In genomic region chr11:72224865-72225264, GRCm38 (mm10) we compare ENCODE assay signal across 9 mouse cellular contexts. TPM values are rescaled to one million over a fixed set of nuclear protein-coding genes. Genes with fewer than 3 reads are reported as not detected.
DNase-seq lines count a peak whose midpoint lies in the region; ATAC-seq lines count a peak whose summit lies in the region.
"Had no signal": no experiment of that assay in that cellular context is flagged by ENCODE, and none has a peak within 500 bp of the region (broad histone marks: within the 10 kb centered on the region; RNA-seq: fewer than 3 reads in every experiment).

No protein-coding gene starts in this region.

- H3K27ac ChIP-seq in forebrain, embryonic 11.5 days (ENCODE audit: low read depth, low read length): no peak overlapping the region
- no peak overlapping the region for H3K27ac ChIP-seq in forebrain, embryonic 15.5 days (replicated peaks)
- no peak overlapping the region for H3K27ac ChIP-seq in midbrain, embryonic 11.5 days (ENCODE audit: low read depth, low read length)

- no peaks in the 10 kb centered on the region for H3K9me3 ChIP-seq in forebrain, embryonic 11.5 days (ENCODE audit: control insufficient read depth, low read length)
- H3K9me3 ChIP-seq in forebrain, embryonic 15.5 days: no peaks in the 10 kb centered on the region
- H3K9me3 ChIP-seq in midbrain, embryonic 11.5 days (ENCODE audit: control insufficient read depth, low read length): no peaks in the 10 kb centered on the region

- no peak overlapping the region for H3K4me2 ChIP-seq in forebrain, embryonic 11.5 days (ENCODE audit: low read depth, low read length, severe bottlenecking)
- H3K4me2 ChIP-seq in forebrain, embryonic 15.5 days (replicated peaks): no peak overlapping the region
- H3K4me2 ChIP-seq in midbrain, embryonic 11.5 days: no peak overlapping the region

- no peak overlapping the region for H3K9ac ChIP-seq in forebrain, embryonic 11.5 days (ENCODE audit: low read length)
- no peak overlapping the region for H3K9ac ChIP-seq in forebrain, embryonic 15.5 days (replicated peaks)
- no peak overlapping the region for H3K9ac ChIP-seq in midbrain, embryonic 11.5 days (ENCODE audit: low read length)

- no peaks in the 10 kb centered on the region for H3K36me3 ChIP-seq in forebrain, embryonic 11.5 days (ENCODE audit: control insufficient read depth, insufficient read depth, low read length)
- no peaks in the 10 kb centered on the region for H3K36me3 ChIP-seq in forebrain, embryonic 15.5 days
- H3K36me3 ChIP-seq in midbrain, embryonic 11.5 days (ENCODE audit: control insufficient read depth, insufficient read depth, low read length): no peaks in the 10 kb centered on the region

- no peak overlapping the region for H3K4me3 ChIP-seq in forebrain, embryonic 11.5 days (ENCODE audit: low read depth, low read length)
- H3K4me3 ChIP-seq in forebrain, embryonic 15.5 days: no peak overlapping the region
- no peak overlapping the region for H3K4me3 ChIP-seq in midbrain, embryonic 11.5 days (ENCODE audit: low read depth, low read length)

- ATAC-seq in forebrain, embryonic 11.5 days (replicated peaks; ENCODE audit: low FRiP score): no peak
- no peak for ATAC-seq in forebrain, embryonic 15.5 days (replicated peaks)
- peak; percentile 50; the same call in 1 of the 2 replicates for ATAC-seq in midbrain, embryonic 11.5 days (ENCODE audit: low FRiP score)

- peak; percentile 85 for DNase-seq in forebrain, embryonic 11.5 days (ENCODE audit: low spot score)
- peak; percentile 64 for DNase-seq in adrenal gland, adult 2 months
- DNase-seq in embryo, embryonic 11 days: peak; percentile 79
- DNase-seq in heart, postnatal 4 days: peak; percentile 84
- DNase-seq in left cerebral cortex, adult 8-10 months (ENCODE audit: low spot score in 2 of 2): peak; percentile 50 to 76
- peak; percentile 97 for DNase-seq in midbrain, embryonic 11.5 days (ENCODE audit: low spot score, missing footprints)
- DNase-seq in skeletal muscle tissue, adult 2 months (ENCODE audit: low read depth, low spot score): peak; percentile 65

- H3K27me3 ChIP-seq in forebrain, embryonic 11.5 days (ENCODE audit: control insufficient read depth, insufficient read depth, low read length): no peaks in the 10 kb centered on the region
- no peaks in the 10 kb centered on the region for H3K27me3 ChIP-seq in forebrain, embryonic 15.5 days
- H3K27me3 ChIP-seq in midbrain, embryonic 11.5 days (ENCODE audit: control insufficient read depth, insufficient read depth, low read length): no peaks in the 10 kb centered on the region

- 0 out of 2 replicates have a peak, but pooled peaks cover 2% of the 10 kb centered on the region for H3K4me1 ChIP-seq in forebrain, embryonic 11.5 days (replicated peaks; ENCODE audit: control insufficient read depth, insufficient read depth, low read length)
- H3K4me1 ChIP-seq in forebrain, embryonic 15.5 days: peaks cover 8% of the 10 kb centered on the region; the same call in 1 of the 2 replicates
- H3K4me1 ChIP-seq in midbrain, embryonic 11.5 days (ENCODE audit: control insufficient read depth, insufficient read depth, low read length): peaks cover 2% of the 10 kb centered on the region; the same call in 1 of the 2 replicates

- 23% methylated on average over 5 of the region's 5 CpGs for WGBS in forebrain, embryonic 11.5 days
- 11% methylated on average over 5 of the region's 5 CpGs for WGBS in forebrain, embryonic 15.5 days
- 17% methylated on average over 5 of the region's 5 CpGs for WGBS in midbrain, embryonic 11.5 days

RNA-seq across cellular contexts. Expression of gene Med31, which starts 9.5 kb away (rescaled TPM):
- polyA plus RNA-seq in forebrain, embryonic 11.5 days (2014; fragmentation: Nextera tagmentation; extraction: Ambion mirVana): 47.3 and 48.7 TPM in 2 replicates
- polyA plus RNA-seq in forebrain, embryonic 15.5 days (2015; fragmentation: Nextera tagmentation; extraction: Ambion mirVana): 59.1 and 60.1 TPM in 2 replicates
- total RNA-seq in adrenal gland, adult 2 months (2021): 10 to 100 TPM in 1 of 2 experiments, 1 to 10 TPM in 1; 9.4 to 11.6 TPM
- 3.6 and 4.4 TPM in 2 replicates for polyA plus RNA-seq in adrenal gland, adult 2 months (2012; rRNA removed)
- 10 to 100 TPM; 12.0 to 12.5 TPM for total RNA-seq in heart, postnatal 4 days (2021)
- total RNA-seq in left cerebral cortex, adult 8-10 months (2022): 10 to 100 TPM; 14.4 to 17.8 (median 15.2) TPM
- 55.7 and 56.7 TPM in 2 replicates for polyA plus RNA-seq in midbrain, embryonic 11.5 days (2014; fragmentation: Nextera tagmentation; extraction: Ambion mirVana)

RNA-seq across cellular contexts. Expression of gene Txndc17, which starts 17.5 kb away (rescaled TPM):
- 147 and 156 TPM in 2 replicates for polyA plus RNA-seq in forebrain, embryonic 11.5 days (2014; fragmentation: Nextera tagmentation; extraction: Ambion mirVana)
- 132 and 138 TPM in 2 replicates for polyA plus RNA-seq in forebrain, embryonic 15.5 days (2015; fragmentation: Nextera tagmentation; extraction: Ambion mirVana)
- 10 to 100 TPM; 76.6 to 77.6 TPM for total RNA-seq in adrenal gland, adult 2 months (2021)
- 9.6 and 13.0 TPM in 2 replicates for polyA plus RNA-seq in adrenal gland, adult 2 months (2012; rRNA removed)
- total RNA-seq in heart, postnatal 4 days (2021): 10 to 100 TPM; 47.4 to 48.7 TPM
- 10 to 100 TPM; 24.9 to 37.3 (median 30.2) TPM for total RNA-seq in left cerebral cortex, adult 8-10 months (2022)
- 163 and 168 TPM in 2 replicates for polyA plus RNA-seq in midbrain, embryonic 11.5 days (2014; fragmentation: Nextera tagmentation; extraction: Ambion mirVana)

RNA-seq across cellular contexts. Expression of gene 4933427D14Rik, which starts 17.6 kb away (rescaled TPM):
- polyA plus RNA-seq in forebrain, embryonic 11.5 days (2014; fragmentation: Nextera tagmentation; extraction: Ambion mirVana): 18.7 and 19.2 TPM in 2 replicates
- 22.8 and 23.5 TPM in 2 replicates for polyA plus RNA-seq in forebrain, embryonic 15.5 days (2015; fragmentation: Nextera tagmentation; extraction: Ambion mirVana)
- 1 to 10 TPM; 6.0 to 6.4 TPM for total RNA-seq in adrenal gland, adult 2 months (2021)
- 3.1 and 3.3 TPM in 2 replicates for polyA plus RNA-seq in adrenal gland, adult 2 months (2012; rRNA removed)
- 1 to 10 TPM; 6.0 to 7.4 TPM for total RNA-seq in heart, postnatal 4 days (2021)
- 10 to 100 TPM; 23.7 to 35.2 (median 28.0) TPM for total RNA-seq in left cerebral cortex, adult 8-10 months (2022)
- 19.5 and 20.2 TPM in 2 replicates for polyA plus RNA-seq in midbrain, embryonic 11.5 days (2014; fragmentation: Nextera tagmentation; extraction: Ambion mirVana)

RNA-seq across cellular contexts. Expression of gene Gm43951, which starts 18.2 kb away (rescaled TPM):
- 0.27 and 0.31 TPM in 2 replicates for polyA plus RNA-seq in forebrain, embryonic 11.5 days (2014; fragmentation: Nextera tagmentation; extraction: Ambion mirVana)
- polyA plus RNA-seq in forebrain, embryonic 15.5 days (2015; fragmentation: Nextera tagmentation; extraction: Ambion mirVana): 1.4 TPM in 2 replicates
- under 1 TPM; 0.35 to 0.81 TPM for total RNA-seq in adrenal gland, adult 2 months (2021)
- polyA plus RNA-seq in adrenal gland, adult 2 months (2012; rRNA removed): 0.15 TPM in 1 of 2 replicates, not detected in the other
- total RNA-seq in heart, postnatal 4 days (2021): under 1 TPM; 0.45 TPM
- total RNA-seq in left cerebral cortex, adult 8-10 months (2022): 10 to 100 TPM in 2 of 4 experiments, 1 to 10 TPM in 2; 8.3 to 12.7 (median 10.1) TPM
- polyA plus RNA-seq in midbrain, embryonic 11.5 days (2014; fragmentation: Nextera tagmentation; extraction: Ambion mirVana): 0.06 and 0.12 TPM in 2 replicates
- polyA plus RNA-seq: liver, embryonic 16.5 days had no signal

RNA-seq across cellular contexts. Expression of gene Slc13a5, which starts 42.2 kb away (rescaled TPM):
- not detected in 2 replicates for polyA plus RNA-seq in forebrain, embryonic 11.5 days (2014; fragmentation: Nextera tagmentation; extraction: Ambion mirVana)
- 0.20 and 0.65 TPM in 2 replicates for polyA plus RNA-seq in forebrain, embryonic 15.5 days (2015; fragmentation: Nextera tagmentation; extraction: Ambion mirVana)
- total RNA-seq in adrenal gland, adult 2 months (2021): under 1 TPM; 0.20 to 0.38 TPM
- polyA plus RNA-seq in adrenal gland, adult 2 months (2012; rRNA removed): 0.08 and 0.12 TPM in 2 replicates
- under 1 TPM; 0.38 to 0.50 TPM for total RNA-seq in heart, postnatal 4 days (2021)
- 10 to 100 TPM; 15.6 to 18.8 (median 17.2) TPM for total RNA-seq in left cerebral cortex, adult 8-10 months (2022)
- 0.21 and 0.29 TPM in 2 replicates for polyA plus RNA-seq in midbrain, embryonic 11.5 days (2014; fragmentation: Nextera tagmentation; extraction: Ambion mirVana)
- polyA plus RNA-seq: liver, embryonic 16.5 days had no signal
